Mouse (Mus musculus) skeletal muscle tissue, adult 2 months (tissue): Measurements from ENCODE around the gene Aes.

Experiments used
- DNase-seq: peaks from one replicate; pipeline ENCODE4 v3.0.0-alpha.2; 2012; ENCODE audit warnings: low read depth, low spot score

The Aes gene

GRCm38 (mm10) chr10:81544296-81545160, 14.8 kb upstream of the Aes start:
- no peak for DNase-seq

GRCm38 (mm10) chr10:81545161-81545747, 14.0 kb upstream of the Aes start, which contains the start of gene Gna11:
Gene Gna11, minus strand, starts transcription at chr10:81545190.
- DNase-seq: peak; percentile 99

GRCm38 (mm10) chr10:81546332-81546731, 13.0 kb upstream of the Aes start:
- no peak for DNase-seq

GRCm38 (mm10) chr10:81546788-81547571, 12.3 kb upstream of the Aes start:
- no peak for DNase-seq

- DNase-seq: no peak
Observed at GRCm38 (mm10) chr10:81548944-81549343, 10.3 kb upstream of the Aes start.

- DNase-seq: no peak
Observed at GRCm38 (mm10) chr10:81550257-81550656, 9.0 kb upstream of the Aes start.

GRCm38 (mm10) chr10:81551597-81552102, 7.6 kb upstream of the Aes start:
- DNase-seq: peak; percentile 92

GRCm38 (mm10) chr10:81553232-81553631, 6.1 kb upstream of the Aes start:
- DNase-seq: no peak

- DNase-seq: no peak
Observed at GRCm38 (mm10) chr10:81553807-81554755, 5.2 kb upstream of the Aes start.

- DNase-seq: no peak
Observed at GRCm38 (mm10) chr10:81556282-81556681, 3.0 kb upstream of the Aes start.

GRCm38 (mm10) chr10:81557491-81557890, 1.8 kb upstream of the Aes start:
- DNase-seq: no peak

GRCm38 (mm10) chr10:81559627-81560539, 595 bp downstream of the Aes start:
- DNase-seq: no peak

- no peak for DNase-seq
Observed at GRCm38 (mm10) chr10:81560719-81561459, 1.6 kb downstream of the Aes start.

- DNase-seq: no peak
Observed at GRCm38 (mm10) chr10:81562411-81562810, 3.1 kb downstream of the Aes start.

- no peak for DNase-seq
Observed at GRCm38 (mm10) chr10:81563481-81563880, 4.2 kb downstream of the Aes start.

GRCm38 (mm10) chr10:81564216-81564615, 4.9 kb downstream of the Aes start:
- no peak for DNase-seq

GRCm38 (mm10) chr10:81564734-81565133, 5.4 kb downstream of the Aes start:
- DNase-seq: no peak

- DNase-seq: no peak
Observed at GRCm38 (mm10) chr10:81565257-81566228, 6.3 kb downstream of the Aes start.
